Mouse (Mus musculus) heart, embryonic 12.5 days (tissue): ENCODE measurements at regions not wholly inside any gene's neighbourhood (a gene's known extent, or its start where the extent isn't known, plus 50 kb on each side); places are given as distances from the start of the nearest gene placed in this dataset.
A peak's percentile ranks its signal among the peaks of the same experiment; 100 is the strongest.

Experiments used
- ATAC-seq: fragments of 200-750 bp; cut with Nextera tagmentation; 2 replicates; pipeline ENCODE4 v1.8.0; 2017; ENCODE audit warnings: moderate TSS enrichment, moderate library complexity; ENCODE audit not compliant: insufficient number of reproducible peaks, low FRiP score
- H3K27ac ChIP-seq: fragments of 300-500 bp; sonication (generic); 2 replicates; pipeline ENCODE4 v1.5.1; 2016; ENCODE audit warnings: mild to moderate bottlenecking, moderate library complexity; ENCODE audit not compliant: poor library complexity, severe bottlenecking
- H3K27me3 ChIP-seq: fragments of 300-500 bp; sonication (generic); replicated peaks from 2 replicates; pipeline ENCODE4 v1.6.1; 2016; ENCODE audit warnings: mild to moderate bottlenecking, moderate library complexity
- H3K36me3 ChIP-seq: fragments of 300-500 bp; sonication (generic); 2 replicates; pipeline ENCODE4 v1.6.1; 2016; ENCODE audit warnings: mild to moderate bottlenecking, moderate library complexity
- H3K4me1 ChIP-seq: fragments of 300-500 bp; sonication (generic); replicated peaks from 2 replicates; pipeline ENCODE4 v1.6.1; 2016; ENCODE audit warnings: mild to moderate bottlenecking
- H3K4me2 ChIP-seq: fragments of 300-500 bp; sonication (generic); 2 replicates; pipeline ENCODE4 v1.6.1; 2016; ENCODE audit warnings: mild to moderate bottlenecking, moderate library complexity
- H3K4me3 ChIP-seq: fragments of 300-500 bp; sonication (generic); 2 replicates; pipeline ENCODE4 v1.5.1; 2016; ENCODE audit warnings: mild to moderate bottlenecking
- H3K9ac ChIP-seq: fragments of 300-500 bp; sonication (generic); 2 replicates; pipeline ENCODE4 v1.6.1; 2016; ENCODE audit warnings: mild to moderate bottlenecking, moderate library complexity
- H3K9me3 ChIP-seq: fragments of 300-500 bp; sonication (generic); replicated peaks from 2 replicates; pipeline ENCODE4 v1.6.1; 2016; ENCODE audit warnings: mild to moderate bottlenecking, moderate library complexity
- WGBS: fragments of 180-500 bp; shearing (Covaris S2); methylation state at CpG from one replicate; pipeline ENCODE4 v1.1.7; 2016; 5-methylcytosine and 5-hydroxymethylcytosine counted together

GRCm38 (mm10) chr7:71458104-71458754 is 106.9 kb upstream of the Gm10295 start:
- ATAC-seq, result no peak
- Histone ChIP-seq H3K4me3 (no peak overlapping the region), H3K4me1 (no peaks in the 10 kb centered on the region), H3K27me3 (no peaks in the 10 kb centered on the region), H3K9ac (no peak overlapping the region), H3K27ac (no peak overlapping the region), H3K4me2 (no peak overlapping the region), H3K9me3 (0 out of 2 replicates have a peak, but pooled peaks cover 6% of the 10 kb centered on the region), H3K36me3 (no peaks in the 10 kb centered on the region)
- WGBS, result 62% methylated on average over 5 of the region's 5 CpGs

GRCm38 (mm10) chr7:71457409-71458103 is 106.3 kb upstream of the Gm10295 start:
- 73% methylated on average over 4 of the region's 4 CpGs for WGBS
- Histone ChIP-seq H3K36me3 (no peaks in the 10 kb centered on the region), H3K4me2 (no peak overlapping the region), H3K9ac (no peak overlapping the region), H3K27ac (no peak overlapping the region), H3K27me3 (no peaks in the 10 kb centered on the region), H3K4me1 (no peaks in the 10 kb centered on the region), H3K9me3 (0 out of 2 replicates have a peak, but pooled peaks cover 6% of the 10 kb centered on the region), H3K4me3 (no peak overlapping the region)
- ATAC-seq, result no peak

GRCm38 (mm10) chr7:71456421-71456820 is 105.1 kb upstream of the Gm10295 start:
- Histone ChIP-seq H3K4me1 (no peaks in the 10 kb centered on the region), H3K9me3 (0 out of 2 replicates have a peak, but pooled peaks cover 6% of the 10 kb centered on the region), H3K9ac (no peak overlapping the region), H3K27me3 (no peaks in the 10 kb centered on the region), H3K36me3 (no peaks in the 10 kb centered on the region), H3K4me3 (no peak overlapping the region), H3K4me2 (peak overlapping the region; percentile 7; the same call in 1 of the 2 replicates), H3K27ac (no peak overlapping the region)
- peak; percentile 45; the same call in 1 of the 2 replicates for ATAC-seq
- 70% methylated on average over 13 of the region's 13 CpGs for WGBS

GRCm38 (mm10) chr7:71440330-71441240 is 89.3 kb upstream of the Gm10295 start:
- H3K36me3 ChIP-seq, result no peaks in the 10 kb centered on the region
- no peak overlapping the region for H3K27ac ChIP-seq
- ATAC-seq, result no peak
- H3K9ac ChIP-seq, result no peak overlapping the region
- H3K4me1 ChIP-seq, result no peaks in the 10 kb centered on the region
- H3K4me2 ChIP-seq, result no peak overlapping the region
- no peaks in the 10 kb centered on the region for H3K27me3 ChIP-seq
- H3K4me3 ChIP-seq, result no peak overlapping the region
- H3K9me3 ChIP-seq, result no peaks in the 10 kb centered on the region
- 83% methylated on average over 11 of the region's 11 CpGs for WGBS

GRCm38 (mm10) chr7:71425982-71426381 is 74.7 kb upstream of the Gm10295 start:
- Histone ChIP-seq H3K9me3 (no peaks in the 10 kb centered on the region), H3K36me3 (no peaks in the 10 kb centered on the region), H3K4me1 (no peaks in the 10 kb centered on the region), H3K9ac (no peak overlapping the region), H3K27ac (no peak overlapping the region), H3K27me3 (no peaks in the 10 kb centered on the region), H3K4me3 (no peak overlapping the region), H3K4me2 (no peak overlapping the region)
- WGBS, result 69% methylated on average over 2 of the region's 2 CpGs
- ATAC-seq, result no peak

GRCm38 (mm10) chr7:71419261-71419660 is 68.0 kb upstream of the Gm10295 start:
- peak; percentile 11; the same call in 1 of the 2 replicates for ATAC-seq
- Histone ChIP-seq H3K27me3 (no peaks in the 10 kb centered on the region), H3K4me3 (no peak overlapping the region), H3K4me2 (no peak overlapping the region), H3K9me3 (no peaks in the 10 kb centered on the region), H3K9ac (no peak overlapping the region), H3K27ac (peak overlapping the region; percentile 21; the same call in 1 of the 2 replicates), H3K36me3 (no peaks in the 10 kb centered on the region), H3K4me1 (no peaks in the 10 kb centered on the region)
- 53% methylated on average over 5 of the region's 5 CpGs for WGBS

- no peak overlapping the region for H3K4me3 ChIP-seq
- H3K27ac ChIP-seq, result peak overlapping the region; percentile 21; the same call in 1 of the 2 replicates
- no peaks in the 10 kb centered on the region for H3K36me3 ChIP-seq
- H3K27me3 ChIP-seq, result no peaks in the 10 kb centered on the region
- H3K9ac ChIP-seq, result no peak overlapping the region
- WGBS, result 55% methylated on average over 3 of the region's 3 CpGs
- no peak for ATAC-seq
- H3K9me3 ChIP-seq, result no peaks in the 10 kb centered on the region
- no peak overlapping the region for H3K4me2 ChIP-seq
- no peaks in the 10 kb centered on the region for H3K4me1 ChIP-seq
These were observed 67.6 kb upstream of the Gm10295 start for GRCm38 (mm10) chr7:71418856-71419255.

DNA sequence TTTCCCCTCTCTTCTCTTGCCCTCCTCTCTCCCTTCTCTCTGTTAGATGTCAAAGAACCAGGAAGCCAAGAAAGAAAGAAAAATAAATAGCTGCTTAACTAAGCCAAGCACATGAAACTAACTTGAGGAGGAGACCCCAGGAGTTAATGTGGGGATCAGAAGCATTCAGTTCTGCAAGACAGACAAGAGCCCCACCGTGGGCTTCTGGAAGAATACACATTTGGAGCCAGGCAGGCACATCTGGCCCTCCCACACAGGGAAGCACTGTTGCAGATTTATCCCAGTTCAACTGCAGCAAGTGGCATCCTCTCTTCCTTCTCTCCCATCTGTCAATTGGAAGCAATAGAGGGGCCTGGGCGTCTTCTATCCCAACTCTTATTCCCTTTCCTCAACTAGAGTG is 63.5 kb upstream of the Gm10295 start:
- Histone ChIP-seq H3K36me3 (no peaks in the 10 kb centered on the region), H3K4me2 (no peak overlapping the region), H3K4me1 (peaks cover 7% of the 10 kb centered on the region), H3K9ac (no peak overlapping the region), H3K27me3 (0 out of 2 replicates have a peak, but pooled peaks cover 5% of the 10 kb centered on the region), H3K9me3 (no peaks in the 10 kb centered on the region), H3K4me3 (no peak overlapping the region), H3K27ac (no peak overlapping the region)
- 60% methylated on average over 2 of the region's 2 CpGs for WGBS
- no peak for ATAC-seq

- Histone ChIP-seq H3K36me3 (no peaks in the 10 kb centered on the region), H3K9me3 (no peaks in the 10 kb centered on the region), H3K27ac (no peak overlapping the region), H3K4me1 (peaks cover 8% of the 10 kb centered on the region), H3K9ac (no peak overlapping the region), H3K27me3 (0 out of 2 replicates have a peak, but pooled peaks cover 5% of the 10 kb centered on the region), H3K4me3 (no peak overlapping the region), H3K4me2 (no peak overlapping the region)
- 82% methylated on average over 6 of the region's 6 CpGs for WGBS
- no peak for ATAC-seq
These were observed 61.8 kb upstream of the Gm10295 start for GRCm38 (mm10) chr7:71413121-71413520.

DNA sequence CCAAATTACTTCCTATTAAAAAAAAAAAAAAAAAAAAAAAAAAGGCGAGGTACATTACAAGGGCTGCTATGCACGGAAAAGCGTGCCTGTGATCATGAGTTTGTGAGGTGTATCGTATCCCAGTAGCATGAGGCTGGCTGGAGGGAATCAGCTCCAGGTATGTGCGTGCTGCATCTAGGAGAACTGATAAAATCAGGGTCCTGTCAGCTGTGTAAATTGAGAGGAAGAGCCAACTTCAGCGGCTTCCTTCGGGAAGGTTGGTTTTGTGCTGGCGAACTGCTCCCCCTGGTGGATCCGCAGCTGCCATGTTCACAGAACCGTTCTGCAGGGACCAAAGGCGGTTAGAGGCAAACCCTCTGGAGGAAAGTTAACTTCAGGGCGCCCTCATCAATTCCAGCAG is 60.8 kb upstream of the Gm10295 start:
- H3K27me3 ChIP-seq, result 0 out of 2 replicates have a peak, but pooled peaks cover 5% of the 10 kb centered on the region
- whole genome bisulfite sequencing, result 2% methylated on average over 12 of the region's 12 CpGs
- no peak overlapping the region for H3K9ac ChIP-seq
- H3K9me3 ChIP-seq, result no peaks in the 10 kb centered on the region
- H3K4me3 ChIP-seq, result peak overlapping the region; percentile 43
- H3K36me3 ChIP-seq, result no peaks in the 10 kb centered on the region
- H3K27ac ChIP-seq, result no peak overlapping the region
- H3K4me2 ChIP-seq, result peak overlapping the region; percentile 68
- peaks cover 8% of the 10 kb centered on the region for H3K4me1 ChIP-seq
- ATAC-seq, result peak; percentile 79
